ENCODE assay signal across 8 mouse cellular contexts in the genomic region with DNA sequence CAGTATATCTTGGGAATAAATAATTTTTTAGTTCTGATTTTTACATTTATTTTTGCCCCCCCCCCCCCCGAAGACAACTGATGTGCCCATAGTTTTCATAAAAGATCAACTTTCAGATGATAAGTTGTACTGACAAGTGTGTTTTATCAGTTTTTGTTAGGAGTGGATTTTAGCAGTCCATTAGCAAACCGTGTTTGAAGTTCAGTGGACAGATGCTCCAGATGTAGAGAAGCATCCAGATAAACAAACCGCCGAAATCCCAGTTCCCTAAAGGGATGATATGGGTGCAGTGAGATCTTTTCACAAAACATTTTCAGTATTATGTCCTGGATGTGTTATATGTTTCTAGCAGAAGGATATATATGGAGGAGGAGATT. TPM values are rescaled to one million over a fixed set of nuclear protein-coding genes. Genes with fewer than 3 reads are reported as not detected.
DNase-seq lines count a peak whose midpoint lies in the region; ATAC-seq and TF ChIP-seq lines count a peak whose summit lies in the region.

No protein-coding gene starts in this region.

- H3K27me3 ChIP-seq in erythroblast, embryonic 14.5 days (ENCODE audit: control insufficient read depth): no peaks in the 10 kb centered on the region
- no peaks in the 10 kb centered on the region for H3K27me3 ChIP-seq in testis, adult 2 months (ENCODE audit: control insufficient read depth, insufficient read depth, low read length)
- H3K27me3 ChIP-seq in limb, embryonic 15.5 days: no peaks in the 10 kb centered on the region
- no peaks in the 10 kb centered on the region for H3K27me3 ChIP-seq in stomach, postnatal 0 days (ENCODE audit: control insufficient read depth, insufficient read depth, low read length)

- no peak for TF ChIP-seq EP300 in stomach, postnatal 0 days (optimal IDR thresholded peaks at IDR 0.05)

- no peak overlapping the region for H3K27ac ChIP-seq in testis, adult 2 months (ENCODE audit: control insufficient read depth, insufficient read depth, low read depth, low read length)
- no peak overlapping the region for H3K27ac ChIP-seq in limb, embryonic 15.5 days
- no peak overlapping the region for H3K27ac ChIP-seq in stomach, postnatal 0 days (replicated peaks)

- peaks cover 23% of the 10 kb centered on the region for H3K4me1 ChIP-seq in erythroblast, embryonic 14.5 days (ENCODE audit: control insufficient read depth)
- no peaks in the 10 kb centered on the region; the same call in 1 of the 2 replicates for H3K4me1 ChIP-seq in testis, adult 2 months (ENCODE audit: control insufficient read depth, insufficient read depth, low read length)
- H3K4me1 ChIP-seq in limb, embryonic 15.5 days: peaks cover 6% of the 10 kb centered on the region
- H3K4me1 ChIP-seq in stomach, postnatal 0 days (replicated peaks; ENCODE audit: control insufficient read depth, insufficient read depth): no peaks in the 10 kb centered on the region

- H3K4me2 ChIP-seq in limb, embryonic 15.5 days: peak overlapping the region; percentile 85
- peak overlapping the region; percentile 61 for H3K4me2 ChIP-seq in stomach, postnatal 0 days (replicated peaks; ENCODE audit: low read depth)

- H3K9ac ChIP-seq in limb, embryonic 15.5 days: no peak overlapping the region
- peak overlapping the region; percentile 73; the same call in 1 of the 2 replicates for H3K9ac ChIP-seq in stomach, postnatal 0 days (ENCODE audit: low read length)

- DNase-seq in testis, postnatal 14 days (ENCODE audit: low spot score): no peak
- DNase-seq in stomach, postnatal 0 days (ENCODE audit: low spot score): no peak
- no peak for DNase-seq in retina, postnatal 1 day

- ATAC-seq in erythroblast, adult 5-6 weeks (replicated peaks; ENCODE audit: low FRiP score, poor library complexity, severe bottlenecking): no peak
- ATAC-seq in limb, embryonic 15.5 days (ENCODE audit: insufficient number of reproducible peaks, low FRiP score, low TSS enrichment, low read depth): no peak
- ATAC-seq in stomach, postnatal 0 days (ENCODE audit: low FRiP score, low TSS enrichment): no peak
- ATAC-seq in cerebellum, adult (ENCODE audit: insufficient number of reproducible peaks, low FRiP score, low TSS enrichment): no peak

- peaks cover 28% of the 10 kb centered on the region for H3K36me3 ChIP-seq in erythroblast, embryonic 14.5 days (ENCODE audit: control insufficient read depth)
- H3K36me3 ChIP-seq in testis, adult 2 months (ENCODE audit: control insufficient read depth, insufficient read depth, low read length): no peaks in the 10 kb centered on the region; the same call in 1 of the 2 replicates
- H3K36me3 ChIP-seq in limb, embryonic 15.5 days: peaks cover 13% of the 10 kb centered on the region
- peaks cover 4% of the 10 kb centered on the region for H3K36me3 ChIP-seq in stomach, postnatal 0 days (ENCODE audit: control insufficient read depth, insufficient read depth, low read length)

- WGBS in limb, embryonic 15.5 days: 28% methylated on average over 4 of the region's 4 CpGs
- WGBS in stomach, postnatal 0 days: 9% methylated on average over 4 of the region's 4 CpGs

- no peaks in the 10 kb centered on the region for H3K9me3 ChIP-seq in erythroblast, embryonic 14.5 days (ENCODE audit: control insufficient read depth, low read length)
- no peaks in the 10 kb centered on the region for H3K9me3 ChIP-seq in limb, embryonic 15.5 days
- no peaks in the 10 kb centered on the region for H3K9me3 ChIP-seq in stomach, postnatal 0 days (ENCODE audit: control insufficient read depth, low read length)

- TF ChIP-seq CTCF in testis, adult 2 months (IDR thresholded peaks at IDR 0.05; ENCODE audit: control insufficient read depth, insufficient read depth, insufficient replicate concordance, low read depth, low read length): no peak
- TF ChIP-seq CTCF in stomach, postnatal 0 days (IDR thresholded peaks at IDR 0.05; ENCODE audit: low read depth): no peak

- TF ChIP-seq POLR2A in testis, adult 2 months (IDR thresholded peaks at IDR 0.05; ENCODE audit: control insufficient read depth, low read depth, low read length): no peak

- H3K4me3 ChIP-seq in erythroblast, embryonic 14.5 days (replicated peaks): peak overlapping the region; percentile 81
- peak overlapping the region; percentile 23 for H3K4me3 ChIP-seq in testis, adult 2 months (ENCODE audit: control insufficient read depth, low read depth, low read length)
- H3K4me3 ChIP-seq in limb, embryonic 15.5 days: peak overlapping the region; percentile 64
- peak overlapping the region; percentile 58 for H3K4me3 ChIP-seq in stomach, postnatal 0 days (ENCODE audit: low read depth, low read length)

RNA-seq across cellular contexts. Expression of a gene that starts 1.5 kb away (rescaled TPM):
- 0.18 and 0.30 TPM in 2 replicates for polyA plus RNA-seq in erythroblast, embryonic 14.5 days (2012)
- 2.3 TPM in 1 of 2 replicates, not detected in the other for total RNA-seq in erythroblast, adult 5-6 weeks (2015; ENCODE audit: low replicate concordance)
- 2.4 and 9.3 TPM in 2 replicates for total RNA-seq in erythroblast, adult 5-6 weeks (2017; ENCODE audit: low replicate concordance)
- polyA plus RNA-seq in testis, adult 2 months (2012; rRNA removed): 75.4 and 75.9 TPM in 2 replicates
- polyA plus RNA-seq in limb, embryonic 15.5 days (2015; fragmentation: Nextera tagmentation; extraction: Ambion mirVana): 3.3 and 4.1 TPM in 2 replicates
- 3.0 and 3.2 TPM in 2 replicates for polyA plus RNA-seq in stomach, postnatal 0 days (2015; fragmentation: Nextera tagmentation; extraction: Ambion mirVana)

RNA-seq across cellular contexts. Expression of a gene that starts 18.5 kb away (rescaled TPM):
- polyA plus RNA-seq in erythroblast, embryonic 14.5 days (2012): 17.0 and 22.5 TPM in 2 replicates
- 66.0 and 82.0 TPM in 2 replicates for total RNA-seq in erythroblast, adult 5-6 weeks (2015; ENCODE audit: low replicate concordance)
- 46.6 and 49.6 TPM in 2 replicates for total RNA-seq in erythroblast, adult 5-6 weeks (2017; ENCODE audit: low replicate concordance)
- 193 and 369 TPM in 2 replicates for polyA plus RNA-seq in testis, adult 2 months (2012; rRNA removed)
- 233 and 234 TPM in 2 replicates for polyA plus RNA-seq in limb, embryonic 15.5 days (2015; fragmentation: Nextera tagmentation; extraction: Ambion mirVana)
- 123 and 124 TPM in 2 replicates for polyA plus RNA-seq in stomach, postnatal 0 days (2015; fragmentation: Nextera tagmentation; extraction: Ambion mirVana)

RNA-seq across cellular contexts. Expression of a gene that starts 26.6 kb away (rescaled TPM):
- polyA plus RNA-seq in erythroblast, embryonic 14.5 days (2012): 5.2 and 6.7 TPM in 2 replicates
- total RNA-seq in erythroblast, adult 5-6 weeks (2015; ENCODE audit: low replicate concordance): 11.3 and 30.9 TPM in 2 replicates
- 26.3 and 36.5 TPM in 2 replicates for total RNA-seq in erythroblast, adult 5-6 weeks (2017; ENCODE audit: low replicate concordance)
- polyA plus RNA-seq in testis, adult 2 months (2012; rRNA removed): 81.6 and 82.8 TPM in 2 replicates
- polyA plus RNA-seq in limb, embryonic 15.5 days (2015; fragmentation: Nextera tagmentation; extraction: Ambion mirVana): 322 and 348 TPM in 2 replicates
- 269 and 275 TPM in 2 replicates for polyA plus RNA-seq in stomach, postnatal 0 days (2015; fragmentation: Nextera tagmentation; extraction: Ambion mirVana)

RNA-seq across cellular contexts. Expression of a gene that starts 26.9 kb away (rescaled TPM):
- polyA plus RNA-seq in erythroblast, embryonic 14.5 days (2012): not detected in 2 replicates
- 11.7 and 25.6 TPM in 2 replicates for total RNA-seq in erythroblast, adult 5-6 weeks (2015; ENCODE audit: low replicate concordance)
- total RNA-seq in erythroblast, adult 5-6 weeks (2017; ENCODE audit: low replicate concordance): 9.3 and 14.2 TPM in 2 replicates
- polyA plus RNA-seq in testis, adult 2 months (2012; rRNA removed): 0.91 TPM in 1 of 2 replicates, not detected in the other
- polyA plus RNA-seq in limb, embryonic 15.5 days (2015; fragmentation: Nextera tagmentation; extraction: Ambion mirVana): 9.8 and 12.5 TPM in 2 replicates
- polyA plus RNA-seq in stomach, postnatal 0 days (2015; fragmentation: Nextera tagmentation; extraction: Ambion mirVana): 14.0 and 18.8 TPM in 2 replicates

RNA-seq across cellular contexts. Expression of a gene that starts 37.0 kb away (rescaled TPM):
- 0.67 and 1.2 TPM in 2 replicates for polyA plus RNA-seq in erythroblast, embryonic 14.5 days (2012)
- 103 and 104 TPM in 2 replicates for total RNA-seq in erythroblast, adult 5-6 weeks (2015; ENCODE audit: low replicate concordance)
- 198 and 259 TPM in 2 replicates for total RNA-seq in erythroblast, adult 5-6 weeks (2017; ENCODE audit: low replicate concordance)
- 2.1 and 2.6 TPM in 2 replicates for polyA plus RNA-seq in testis, adult 2 months (2012; rRNA removed)
- polyA plus RNA-seq in limb, embryonic 15.5 days (2015; fragmentation: Nextera tagmentation; extraction: Ambion mirVana): 3.3 TPM in 2 replicates
- polyA plus RNA-seq in stomach, postnatal 0 days (2015; fragmentation: Nextera tagmentation; extraction: Ambion mirVana): 2.0 and 2.2 TPM in 2 replicates

Comparison
In these comparisons a context has a peak if more than half of its experiments do, and no peak if none do; other contexts are left out.
1. H3K4me3 ChIP-seq: peak in every context shown above with its lines; median percentile 81 in erythroblast, embryonic 14.5 days; 64 in limb, embryonic 15.5 days; 58 in stomach, postnatal 0 days; 23 in testis, adult 2 months.
2. RNA of a gene that starts 1.5 kb away (polyA plus RNA-seq): 75.4 to 75.9 TPM in testis, adult 2 months; 3.3 to 4.1 TPM in limb, embryonic 15.5 days, 3.0 to 3.2 TPM in stomach, postnatal 0 days and 0.18 to 0.30 TPM in erythroblast, embryonic 14.5 days; every median in the first group is over 10 times any median in the second.
3. RNA of a gene that starts 26.6 kb away (polyA plus RNA-seq): 322 to 348 TPM in limb, embryonic 15.5 days, 269 to 275 TPM in stomach, postnatal 0 days and 81.6 to 82.8 TPM in testis, adult 2 months; 5.2 to 6.7 TPM in erythroblast, embryonic 14.5 days; every median in the first group is over 10 times any median in the second.